Mouse (Mus musculus) midbrain, embryonic 13.5 days (tissue): ENCODE data around the gene Slc22a17. TPM values are rescaled to one million over a fixed set of nuclear protein-coding genes. Genes with fewer than 3 reads are reported as not detected.
"Not testable (repeated sequence)": the region's sequence is repeated elsewhere in the genome, so short reads cannot be mapped to it uniquely, and the experiment has no call there.

Experiments used
- ATAC-seq: fragments of 200-750 bp; cut with Nextera tagmentation; 2 replicates; pipeline ENCODE4 v1.8.0; 2017; ENCODE audit warnings: mild to moderate bottlenecking, moderate TSS enrichment, moderate library complexity
- H3K27ac ChIP-seq: fragments of 300-500 bp; sonication (generic); 2 replicates; pipeline ENCODE4 v1.5.1; 2015; ENCODE audit warnings: inconsistent platforms, mild to moderate bottlenecking, moderate library complexity
- H3K27me3 ChIP-seq: fragments of 300-500 bp; sonication (generic); 2 replicates; pipeline ENCODE4 v1.6.1; 2015; ENCODE audit warnings: mild to moderate bottlenecking, inconsistent platforms
- H3K36me3 ChIP-seq: fragments of 300-500 bp; sonication (generic); 2 replicates; pipeline ENCODE4 v1.6.1; 2015; ENCODE audit warnings: mild to moderate bottlenecking, inconsistent platforms
- H3K4me1 ChIP-seq: fragments of 300-500 bp; sonication (generic); replicated peaks from 2 replicates; pipeline ENCODE4 v1.6.1; 2015; ENCODE audit warnings: inconsistent platforms
- H3K4me2 ChIP-seq: fragments of 300-500 bp; sonication (generic); replicated peaks from 2 replicates; pipeline ENCODE4 v1.6.1; 2015; ENCODE audit warnings: moderate library complexity, mild to moderate bottlenecking, inconsistent platforms
- H3K4me3 ChIP-seq: fragments of 300-500 bp; sonication (generic); replicated peaks from 2 replicates; pipeline ENCODE4 v1.5.1; 2015; ENCODE audit warnings: mild to moderate bottlenecking, inconsistent platforms
- H3K9ac ChIP-seq: fragments of 300-500 bp; sonication (generic); replicated peaks from 2 replicates; pipeline ENCODE4 v1.6.1; 2015; ENCODE audit warnings: mild to moderate bottlenecking, inconsistent platforms
- H3K9me3 ChIP-seq: fragments of 300-500 bp; sonication (generic); 2 replicates; pipeline ENCODE4 v1.6.1; 2016; ENCODE audit warnings: mild to moderate bottlenecking, inconsistent platforms
- WGBS: fragments of 180-500 bp; shearing (Covaris S2); methylation state at CpG from one replicate; pipeline ENCODE4 v1.1.7; 2015; 5-methylcytosine and 5-hydroxymethylcytosine counted together
- polyA plus RNA-seq: library from polyadenylated mRNA; unstranded; fragments of >200 nt; fragmentation: Nextera tagmentation; extraction: Ambion mirVana; gene quantifications from 2 replicates; pipeline ENCODE4 v1.2.1, GENCODE M21; 2015

Gene Slc22a17
- polyA plus RNA-seq, 1 experiment from 2014 or later = 158 TPM

- no peaks in the 10 kb centered on the region for H3K27me3 ChIP-seq
- H3K9me3 ChIP-seq = no peaks in the 10 kb centered on the region
- H3K4me1 ChIP-seq = no peaks in the 10 kb centered on the region
- ATAC-seq = no peak
- WGBS = 88% methylated on average over 9 of the region's 9 CpGs
- H3K36me3 ChIP-seq = no peaks in the 10 kb centered on the region
- no peak overlapping the region for H3K4me3 ChIP-seq
- no peak overlapping the region for H3K4me2 ChIP-seq
- no peak overlapping the region for H3K9ac ChIP-seq
- H3K27ac ChIP-seq = no peak overlapping the region
Measured at GRCm38 (mm10) chr14:54948781-54949180, 35.8 kb upstream of the Slc22a17 start.

- 89% methylated on average over 11 of the region's 11 CpGs for WGBS
- not testable (repeated sequence) for H3K27ac ChIP-seq, H3K9ac ChIP-seq, H3K27me3 ChIP-seq, H3K4me3 ChIP-seq, H3K36me3 ChIP-seq, H3K4me1 ChIP-seq, ATAC-seq, H3K9me3 ChIP-seq, H3K4me2 ChIP-seq
Measured at GRCm38 (mm10) chr14:54947008-54947407, 34.1 kb upstream of the Slc22a17 start.

GRCm38 (mm10) chr14:54945975-54946704, 33.2 kb upstream of the Slc22a17 start:
- no peak for ATAC-seq
- no peak overlapping the region for H3K4me3 ChIP-seq
- no peaks in the 10 kb centered on the region for H3K9me3 ChIP-seq
- no peaks in the 10 kb centered on the region for H3K27me3 ChIP-seq
- no peaks in the 10 kb centered on the region for H3K36me3 ChIP-seq
- H3K27ac ChIP-seq = no peak overlapping the region
- 88% methylated on average over 19 of the region's 19 CpGs for WGBS
- H3K9ac ChIP-seq = no peak overlapping the region
- H3K4me2 ChIP-seq = no peak overlapping the region
- H3K4me1 ChIP-seq = no peaks in the 10 kb centered on the region

GRCm38 (mm10) chr14:54944939-54945338, 32.0 kb upstream of the Slc22a17 start:
- Histone ChIP-seq H3K4me2 (no peak overlapping the region), H3K4me3 (no peak overlapping the region), H3K36me3 (no peaks in the 10 kb centered on the region), H3K27me3 (no peaks in the 10 kb centered on the region), H3K9me3 (no peaks in the 10 kb centered on the region), H3K27ac (no peak overlapping the region), H3K4me1 (no peaks in the 10 kb centered on the region), H3K9ac (no peak overlapping the region)
- no peak for ATAC-seq
- 70% methylated on average over 2 of the region's 2 CpGs for WGBS

- Histone ChIP-seq H3K27me3 (no peaks in the 10 kb centered on the region), H3K4me2 (no peak overlapping the region), H3K36me3 (no peaks in the 10 kb centered on the region), H3K4me1 (no peaks in the 10 kb centered on the region), H3K9me3 (no peaks in the 10 kb centered on the region), H3K9ac (no peak overlapping the region), H3K27ac (no peak overlapping the region), H3K4me3 (no peak overlapping the region)
- 96% methylated on average over 7 of the region's 7 CpGs for WGBS
- no peak for ATAC-seq
Measured at GRCm38 (mm10) chr14:54943971-54944370, 31.0 kb upstream of the Slc22a17 start.

GRCm38 (mm10) chr14:54942479-54942878, 29.5 kb upstream of the Slc22a17 start:
- no peak overlapping the region for H3K4me3 ChIP-seq
- no peaks in the 10 kb centered on the region for H3K9me3 ChIP-seq
- no peak overlapping the region for H3K4me2 ChIP-seq
- WGBS = 93% methylated on average over 8 of the region's 8 CpGs
- no peaks in the 10 kb centered on the region for H3K27me3 ChIP-seq
- no peak overlapping the region for H3K9ac ChIP-seq
- H3K36me3 ChIP-seq = no peaks in the 10 kb centered on the region
- H3K4me1 ChIP-seq = no peaks in the 10 kb centered on the region
- no peak overlapping the region for H3K27ac ChIP-seq
- ATAC-seq = no peak

GRCm38 (mm10) chr14:54941024-54941978, 28.4 kb upstream of the Slc22a17 start:
- 71% methylated on average over 13 of the region's 13 CpGs for WGBS
- no peak for ATAC-seq
- Histone ChIP-seq H3K27me3 (no peaks in the 10 kb centered on the region), H3K9me3 (no peaks in the 10 kb centered on the region), H3K9ac (no peak overlapping the region), H3K36me3 (no peaks in the 10 kb centered on the region), H3K27ac (no peak overlapping the region), H3K4me1 (peaks cover 5% of the 10 kb centered on the region), H3K4me2 (no peak overlapping the region), H3K4me3 (no peak overlapping the region)

GRCm38 (mm10) chr14:54940176-54940530, 27.2 kb upstream of the Slc22a17 start:
- H3K27ac ChIP-seq = no peak overlapping the region
- no peaks in the 10 kb centered on the region for H3K27me3 ChIP-seq
- no peak for ATAC-seq

GRCm38 (mm10) chr14:54939434-54940175, 26.7 kb upstream of the Slc22a17 start:
- H3K27me3 ChIP-seq = no peaks in the 10 kb centered on the region
- H3K27ac ChIP-seq = no peak overlapping the region
- no peak overlapping the region for H3K4me3 ChIP-seq
- no peaks in the 10 kb centered on the region for H3K9me3 ChIP-seq
- 48% methylated on average over 12 of the region's 12 CpGs for WGBS
- peaks cover 10% of the 10 kb centered on the region for H3K4me1 ChIP-seq
- H3K36me3 ChIP-seq = no peaks in the 10 kb centered on the region
- H3K9ac ChIP-seq = no peak overlapping the region
- ATAC-seq = no peak
- no peak overlapping the region for H3K4me2 ChIP-seq

More at GRCm38 (mm10) chr14:54940176-54940530, 27.2 kb upstream of the Slc22a17 start:
- H3K36me3 ChIP-seq = no peaks in the 10 kb centered on the region
- no peak overlapping the region for H3K4me3 ChIP-seq
- H3K4me1 ChIP-seq = peaks cover 10% of the 10 kb centered on the region
- H3K9me3 ChIP-seq = no peaks in the 10 kb centered on the region
- WGBS = 81% methylated on average over 3 of the region's 3 CpGs
- no peak overlapping the region for H3K9ac ChIP-seq
- H3K4me2 ChIP-seq = no peak overlapping the region

- Histone ChIP-seq H3K36me3 (no peaks in the 10 kb centered on the region), H3K27ac (no peak overlapping the region), H3K4me3 (no peak overlapping the region), H3K27me3 (no peaks in the 10 kb centered on the region), H3K9ac (no peak overlapping the region), H3K9me3 (no peaks in the 10 kb centered on the region), H3K4me1 (peaks cover 10% of the 10 kb centered on the region), H3K4me2 (no peak overlapping the region)
- no peak for ATAC-seq
- 82% methylated on average over 15 of the region's 15 CpGs for WGBS
Measured at GRCm38 (mm10) chr14:54938431-54939219, 25.7 kb upstream of the Slc22a17 start.

GRCm38 (mm10) chr14:54937361-54938182, 24.6 kb upstream of the Slc22a17 start:
- no peak overlapping the region for H3K27ac ChIP-seq
- no peaks in the 10 kb centered on the region for H3K27me3 ChIP-seq
- no peaks in the 10 kb centered on the region for H3K36me3 ChIP-seq
- H3K4me2 ChIP-seq = no peak overlapping the region
- H3K4me1 ChIP-seq = peaks cover 16% of the 10 kb centered on the region
- WGBS = 90% methylated on average over 16 of the region's 16 CpGs
- H3K9ac ChIP-seq = no peak overlapping the region
- no peak overlapping the region for H3K4me3 ChIP-seq
- ATAC-seq = no peak
- H3K9me3 ChIP-seq = no peaks in the 10 kb centered on the region
